Mouse (Mus musculus): ENCODE data around the gene Vmn1r34. TPM values are rescaled to one million over a fixed set of nuclear protein-coding genes. Genes with fewer than 3 reads are reported as not detected.
"Not testable (repeated sequence)": the region's sequence is repeated elsewhere in the genome, so short reads cannot be mapped to it uniquely, and the experiment has no call there.

Vmn1r34 gene
- not detected in 2 replicates for polyA plus RNA-seq (2015; fragmentation: Nextera tagmentation; extraction: Ambion mirVana)

GRCm38 (mm10) chr6:66643779-66644178 is at the start of gene Vmn1r34:
Gene Vmn1r34, minus strand, starts transcription at chr6:66643879.
- no peak within 1 kb of the TSS for H3K4me3 ChIP-seq (replicated peaks; ENCODE audit: low read length)
- H3K9me3 ChIP-seq (replicated peaks; ENCODE audit: control insufficient read depth, low read length) = no peaks in the 10 kb centered on the region
- H3K27ac ChIP-seq (ENCODE audit: low read length) = no peak within 1 kb of the TSS
- H3K36me3 ChIP-seq (ENCODE audit: control insufficient read depth, insufficient read depth, low read length) = no peaks in the 10 kb centered on the region
- H3K4me2 ChIP-seq (ENCODE audit: low read depth, low read length) = no peak within 1 kb of the TSS
- H3K4me1 ChIP-seq (ENCODE audit: control insufficient read depth, insufficient read depth, low read length) = no peaks in the 10 kb centered on the region
- no peak within 1 kb of the TSS for H3K9ac ChIP-seq (ENCODE audit: low read length)
- H3K27me3 ChIP-seq (ENCODE audit: control insufficient read depth, insufficient read depth, low read length) = no peaks in the 10 kb centered on the region
- no peak for ATAC-seq (ENCODE audit: insufficient read depth, low FRiP score)
- WGBS = 88% methylated on average over 1 of the region's 1 CpGs

GRCm38 (mm10) chr6:66685806-66686205 is 42.1 kb upstream of the Vmn1r34 start, which contains the start of gene Vmn1r35:
Gene Vmn1r35, minus strand, starts transcription at chr6:66685906.
- H3K27ac ChIP-seq (ENCODE audit: low read length) = no peak within 1 kb of the TSS
- no peak for ATAC-seq (ENCODE audit: insufficient read depth, low FRiP score)
- 79% methylated on average over 3 of the region's 3 CpGs for WGBS

GRCm38 (mm10) chr6:66618182-66618581 is 25.5 kb downstream of the Vmn1r34 start, which contains the start of gene Vmn1r33:
Gene Vmn1r33, minus strand, starts transcription at chr6:66618282.
- H3K27ac ChIP-seq (ENCODE audit: low read length); H3K36me3 ChIP-seq (ENCODE audit: control insufficient read depth, insufficient read depth, low read length); ATAC-seq (ENCODE audit: insufficient read depth, low FRiP score): not testable (repeated sequence)

More at GRCm38 (mm10) chr6:66685806-66686205, 42.1 kb upstream of the Vmn1r34 start, which contains the start of gene Vmn1r35:
- H3K9ac ChIP-seq (ENCODE audit: low read length) = no peak within 1 kb of the TSS
- no peaks in the 10 kb centered on the region for H3K27me3 ChIP-seq (ENCODE audit: control insufficient read depth, insufficient read depth, low read length)
- H3K9me3 ChIP-seq (replicated peaks; ENCODE audit: control insufficient read depth, low read length) = no peaks in the 10 kb centered on the region
- H3K4me1 ChIP-seq (ENCODE audit: control insufficient read depth, insufficient read depth, low read length) = no peaks in the 10 kb centered on the region
- no peaks in the 10 kb centered on the region for H3K36me3 ChIP-seq (ENCODE audit: control insufficient read depth, insufficient read depth, low read length)
- H3K4me3 ChIP-seq (replicated peaks; ENCODE audit: low read length) = no peak within 1 kb of the TSS
- H3K4me2 ChIP-seq (ENCODE audit: low read depth, low read length) = no peak within 1 kb of the TSS

GRCm38 (mm10) chr6:66595804-66596203 is 47.9 kb downstream of the Vmn1r34 start:
- Histone ChIP-seq H3K9me3 (replicated peaks; ENCODE audit: control insufficient read depth, low read length) (no peaks in the 10 kb centered on the region), H3K36me3 (ENCODE audit: control insufficient read depth, insufficient read depth, low read length) (no peaks in the 10 kb centered on the region), H3K27ac (ENCODE audit: low read length) (no peak overlapping the region), H3K4me2 (ENCODE audit: low read depth, low read length) (no peak overlapping the region), H3K4me1 (ENCODE audit: control insufficient read depth, insufficient read depth, low read length) (no peaks in the 10 kb centered on the region), H3K4me3 (replicated peaks; ENCODE audit: low read length) (no peak overlapping the region), H3K27me3 (ENCODE audit: control insufficient read depth, insufficient read depth, low read length) (no peaks in the 10 kb centered on the region), H3K9ac (ENCODE audit: low read length) (no peak overlapping the region)
- no peak for ATAC-seq (ENCODE audit: insufficient read depth, low FRiP score)

More at GRCm38 (mm10) chr6:66618182-66618581, 25.5 kb downstream of the Vmn1r34 start, which contains the start of gene Vmn1r33:
- H3K4me1 ChIP-seq (ENCODE audit: control insufficient read depth, insufficient read depth, low read length); H3K9ac ChIP-seq (ENCODE audit: low read length); H3K4me3 ChIP-seq (replicated peaks; ENCODE audit: low read length); H3K9me3 ChIP-seq (replicated peaks; ENCODE audit: control insufficient read depth, low read length); H3K4me2 ChIP-seq (ENCODE audit: low read depth, low read length); H3K27me3 ChIP-seq (ENCODE audit: control insufficient read depth, insufficient read depth, low read length): not testable (repeated sequence)

Other genes with a start within 250 kb of the Vmn1r34 start
- gene Mad2l1, start 108.5 kb downstream of the Vmn1r34 start, polyA plus RNA-seq (2015; fragmentation: Nextera tagmentation; extraction: Ambion mirVana) = 74.5 and 82.4 TPM in 2 replicates
- 0.08 TPM in 1 of 2 replicates, not detected in the other for gene Vmn1r32, start 83.8 kb downstream of the Vmn1r34 start, polyA plus RNA-seq (2015; fragmentation: Nextera tagmentation; extraction: Ambion mirVana)
- not detected in 2 replicates for gene Vmn1r33, start 25.6 kb downstream of the Vmn1r34 start, polyA plus RNA-seq (2015; fragmentation: Nextera tagmentation; extraction: Ambion mirVana)
- gene Vmn1r35, start 42.0 kb upstream of the Vmn1r34 start, polyA plus RNA-seq (2015; fragmentation: Nextera tagmentation; extraction: Ambion mirVana) = not detected in 2 replicates
- gene Vmn1r36, start 75.3 kb upstream of the Vmn1r34 start, polyA plus RNA-seq (2015; fragmentation: Nextera tagmentation; extraction: Ambion mirVana) = not detected in 2 replicates
- gene Vmn1r37, start 85.5 kb upstream of the Vmn1r34 start, polyA plus RNA-seq (2015; fragmentation: Nextera tagmentation; extraction: Ambion mirVana) = not detected in 2 replicates
- gene Vmn1r38, start 138.7 kb upstream of the Vmn1r34 start, polyA plus RNA-seq (2015; fragmentation: Nextera tagmentation; extraction: Ambion mirVana) = not detected in 2 replicates
- gene Vmn1r39, start 166.7 kb upstream of the Vmn1r34 start, polyA plus RNA-seq (2015; fragmentation: Nextera tagmentation; extraction: Ambion mirVana) = not detected in 2 replicates

All from stomach, embryonic 16.5 days (tissue).